In the genomic region with DNA sequence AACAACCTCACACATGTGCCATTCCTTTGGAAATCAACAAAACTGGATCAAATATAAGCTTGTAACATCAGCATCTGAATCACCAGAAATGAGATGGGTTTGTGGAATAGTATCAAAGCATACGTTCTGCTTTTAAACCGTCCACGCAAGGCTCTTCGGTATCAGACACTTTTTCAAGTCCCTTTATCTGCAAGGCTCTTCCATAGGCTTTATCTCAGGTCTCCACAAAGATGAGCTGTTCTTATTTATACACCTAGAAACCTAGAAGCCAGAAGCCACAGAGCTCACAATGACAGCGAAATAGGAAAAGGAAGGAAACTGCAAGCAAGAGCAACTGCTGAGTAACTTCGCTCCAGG, we compare ENCODE assay signal across 8 mouse cellular contexts. TPM values are rescaled to one million over a fixed set of nuclear protein-coding genes. Genes with fewer than 3 reads are reported as not detected.
A peak's percentile ranks its signal among the peaks of the same experiment; 100 is the strongest.
DNase-seq lines count a peak whose midpoint lies in the region; ATAC-seq and TF ChIP-seq lines count a peak whose summit lies in the region.

No protein-coding gene starts in this region.

- H3K27ac ChIP-seq in layer of hippocampus, adult 2 months: peak overlapping the region; percentile 99; the same call in 1 of the 2 replicates
- H3K27ac ChIP-seq in embryonic facial prominence, embryonic 13.5 days: no peak overlapping the region
- H3K27ac ChIP-seq in intestine, embryonic 14.5 days (ENCODE audit: low read depth): no peak overlapping the region
- no peak overlapping the region for H3K27ac ChIP-seq in midbrain, postnatal 0 days (ENCODE audit: low read depth, low read length)

- ATAC-seq in embryonic facial prominence, embryonic 13.5 days (ENCODE audit: insufficient number of reproducible peaks, insufficient read depth, low FRiP score, low TSS enrichment, low read depth): no peak
- ATAC-seq in intestine, embryonic 14.5 days (replicated peaks; ENCODE audit: low FRiP score, low TSS enrichment, low read depth): no peak
- ATAC-seq in midbrain, postnatal 0 days (ENCODE audit: low FRiP score): no peak

- H3K9ac ChIP-seq in embryonic facial prominence, embryonic 13.5 days: 0 out of 2 replicates have a peak overlapping the region, but pooled peaks have one; percentile 27
- H3K9ac ChIP-seq in intestine, embryonic 14.5 days (ENCODE audit: low read length): no peak overlapping the region
- no peak overlapping the region for H3K9ac ChIP-seq in midbrain, postnatal 0 days (replicated peaks; ENCODE audit: low read length, poor library complexity, severe bottlenecking)

- H3K4me1 ChIP-seq in embryonic facial prominence, embryonic 13.5 days: peaks cover 44% of the 10 kb centered on the region
- peaks cover 32% of the 10 kb centered on the region for H3K4me1 ChIP-seq in intestine, embryonic 14.5 days (replicated peaks; ENCODE audit: control insufficient read depth, insufficient read depth, low read length)
- H3K4me1 ChIP-seq in midbrain, postnatal 0 days (ENCODE audit: insufficient read depth, low read length): peaks cover 6% of the 10 kb centered on the region; the same call in 1 of the 2 replicates

- DNase-seq in layer of hippocampus, adult 2 months (ENCODE audit: low spot score in 2 of 2): no peak
- no peak for DNase-seq in layer of hippocampus, postnatal 36 days
- no peak for DNase-seq in intestine, embryonic 14.5 days (ENCODE audit: low spot score)
- no peak for DNase-seq in midbrain, postnatal 0 days (ENCODE audit: low spot score)
- DNase-seq in adrenal gland, postnatal 36 days: no peak
- no peak for DNase-seq in layer of hippocampus, adult 8-10 months (ENCODE audit: low spot score in 2 of 2)
- no peak for DNase-seq in urinary bladder, postnatal 25 days (ENCODE audit: low spot score)

- TF ChIP-seq CTCF in layer of hippocampus, adult 2 months (conservative IDR thresholded peaks at IDR 0.05): no peak
- TF ChIP-seq CTCF in midbrain, postnatal 0 days (IDR thresholded peaks at IDR 0.05): no peak

- WGBS in embryonic facial prominence, embryonic 13.5 days: 68% methylated on average over 6 of the region's 6 CpGs
- WGBS in intestine, embryonic 14.5 days: 75% methylated on average over 6 of the region's 6 CpGs
- WGBS in midbrain, postnatal 0 days: 78% methylated on average over 6 of the region's 6 CpGs

- peaks cover 17% of the 10 kb centered on the region for H3K36me3 ChIP-seq in embryonic facial prominence, embryonic 13.5 days
- H3K36me3 ChIP-seq in intestine, embryonic 14.5 days (ENCODE audit: control insufficient read depth, insufficient read depth, low read length): peaks cover 14% of the 10 kb centered on the region
- no peaks in the 10 kb centered on the region for H3K36me3 ChIP-seq in midbrain, postnatal 0 days (ENCODE audit: insufficient read depth, low read length)

- H3K27me3 ChIP-seq in embryonic facial prominence, embryonic 13.5 days: 0 out of 2 replicates have a peak, but pooled peaks cover 4% of the 10 kb centered on the region
- H3K27me3 ChIP-seq in intestine, embryonic 14.5 days (replicated peaks; ENCODE audit: control insufficient read depth, insufficient read depth, low read length): no peaks in the 10 kb centered on the region
- no peaks in the 10 kb centered on the region for H3K27me3 ChIP-seq in midbrain, postnatal 0 days (ENCODE audit: insufficient read depth, low read length)

- H3K4me3 ChIP-seq in layer of hippocampus, adult 2 months: peak overlapping the region; percentile 95
- peak overlapping the region; percentile 79 for H3K4me3 ChIP-seq in embryonic facial prominence, embryonic 13.5 days
- H3K4me3 ChIP-seq in intestine, embryonic 14.5 days (ENCODE audit: low read depth, low read length): peak overlapping the region; percentile 93
- H3K4me3 ChIP-seq in midbrain, postnatal 0 days (ENCODE audit: low read depth, low read length): peak overlapping the region; percentile 82

- no peaks in the 10 kb centered on the region for H3K9me3 ChIP-seq in embryonic facial prominence, embryonic 13.5 days
- no peaks in the 10 kb centered on the region for H3K9me3 ChIP-seq in intestine, embryonic 14.5 days (ENCODE audit: control insufficient read depth, low read length)
- H3K9me3 ChIP-seq in midbrain, postnatal 0 days (ENCODE audit: low read length): no peaks in the 10 kb centered on the region

- peak overlapping the region; percentile 98 for H3K4me2 ChIP-seq in embryonic facial prominence, embryonic 13.5 days
- peak overlapping the region; percentile 96 for H3K4me2 ChIP-seq in intestine, embryonic 14.5 days (ENCODE audit: low read length)
- peak overlapping the region; percentile 98 for H3K4me2 ChIP-seq in midbrain, postnatal 0 days (ENCODE audit: low read depth, low read length, poor library complexity, severe bottlenecking)

RNA-seq across cellular contexts. Expression of a gene that starts 3.2 kb away (rescaled TPM):
- 10 to 100 TPM; 47.5 to 53.2 TPM for total RNA-seq in layer of hippocampus, adult 2 months (2021)
- 10 to 100 TPM; 45.7 to 50.1 TPM for total RNA-seq in layer of hippocampus, postnatal 36 days (2021)
- polyA plus RNA-seq in embryonic facial prominence, embryonic 13.5 days (2015; fragmentation: Nextera tagmentation; extraction: Ambion mirVana): 8.0 and 8.6 TPM in 2 replicates
- 9.5 and 9.9 TPM in 2 replicates for polyA plus RNA-seq in intestine, embryonic 14.5 days (2014; fragmentation: Nextera tagmentation; extraction: Ambion mirVana)
- total RNA-seq in midbrain, postnatal 0 days (2014; rRNA removed): 37.7 and 42.9 TPM in 2 replicates
- polyA plus RNA-seq in midbrain, postnatal 0 days (2015; fragmentation: Nextera tagmentation; extraction: Ambion mirVana): 6.5 and 6.6 TPM in 2 replicates
- 10 to 100 TPM; 56.9 to 78.5 TPM for total RNA-seq in adrenal gland, postnatal 36 days (2021)
- total RNA-seq in layer of hippocampus, adult 8-10 months (2022): 10 to 100 TPM; 43.3 to 53.4 (median 48.2) TPM
